Mouse (Mus musculus) spleen, adult 2 months (tissue): Measurements from ENCODE around the gene Tmem79. TPM values are rescaled to one million over a fixed set of nuclear protein-coding genes. Genes with fewer than 3 reads are reported as not detected.

ENCODE experiments used
- DNase-seq, 2 experiments: peaks; one replicate each; pipeline versions ENCODE4 v3.0.0 to v3.0.0-alpha.2; 2012 to 2021; ENCODE audit warnings: low spot score in 2 of 2, low read depth in 1 of 2
- H3K27ac ChIP-seq: fragments of 200-500 bp; 2 replicates; pipeline ENCODE4 v1.5.1; 2012; ENCODE audit warnings: low read length, inconsistent platforms; ENCODE audit not compliant: insufficient read depth
- H3K27me3 ChIP-seq: fragments of 200-500 bp; 2 replicates; pipeline ENCODE4 v1.6.1; 2012; ENCODE audit warnings: mild to moderate bottlenecking, moderate library complexity, low read length, inconsistent platforms; ENCODE audit not compliant: control insufficient read depth, insufficient read depth
- H3K36me3 ChIP-seq: fragments of 200-500 bp; 2 replicates; pipeline ENCODE4 v1.6.1; 2012; ENCODE audit warnings: mild to moderate bottlenecking, low read length, inconsistent platforms; ENCODE audit not compliant: control insufficient read depth, insufficient read depth
- H3K4me1 ChIP-seq: fragments of 200-500 bp; 2 replicates; pipeline ENCODE4 v1.6.1; 2011; ENCODE audit warnings: inconsistent platforms; ENCODE audit not compliant: control insufficient read depth, insufficient read depth, insufficient read length
- H3K4me3 ChIP-seq: fragments of 200-500 bp; 2 replicates; pipeline ENCODE4 v1.5.1; 2011; ENCODE audit warnings: mild to moderate bottlenecking, inconsistent platforms; ENCODE audit not compliant: insufficient read depth, insufficient read length; ENCODE audit errors: extremely low read depth
- CTCF ChIP-seq: fragments of 200-500 bp; IDR thresholded peaks from 2 replicates; pipeline ENCODE4 v1.5.1; 2011; ENCODE audit warnings: mild to moderate bottlenecking, inconsistent platforms; ENCODE audit not compliant: insufficient read depth, insufficient read length, insufficient replicate concordance; ENCODE audit errors: extremely low read depth
- POLR2A ChIP-seq: fragments of 200-500 bp; IDR thresholded peaks from 2 replicates; pipeline ENCODE4 v1.6.1; 2011; ENCODE audit warnings: low read depth, low read length, inconsistent platforms
- WGBS: fragments of 180-500 bp; shearing (Covaris S2); methylation state at CpG from one replicate; pipeline ENCODE4 v1.1.7; 2018; 5-methylcytosine and 5-hydroxymethylcytosine counted together
- polyA plus RNA-seq: library from polyadenylated mRNA; depleted of rRNA; stranded (reverse); fragments of >200 nt; gene quantifications from 2 replicates; pipeline ENCODE4 v1.2.3, GENCODE M21; 2012

Tmem79 gene
- polyA plus RNA-seq, 1 experiment, result 1.1 TPM

DNA sequence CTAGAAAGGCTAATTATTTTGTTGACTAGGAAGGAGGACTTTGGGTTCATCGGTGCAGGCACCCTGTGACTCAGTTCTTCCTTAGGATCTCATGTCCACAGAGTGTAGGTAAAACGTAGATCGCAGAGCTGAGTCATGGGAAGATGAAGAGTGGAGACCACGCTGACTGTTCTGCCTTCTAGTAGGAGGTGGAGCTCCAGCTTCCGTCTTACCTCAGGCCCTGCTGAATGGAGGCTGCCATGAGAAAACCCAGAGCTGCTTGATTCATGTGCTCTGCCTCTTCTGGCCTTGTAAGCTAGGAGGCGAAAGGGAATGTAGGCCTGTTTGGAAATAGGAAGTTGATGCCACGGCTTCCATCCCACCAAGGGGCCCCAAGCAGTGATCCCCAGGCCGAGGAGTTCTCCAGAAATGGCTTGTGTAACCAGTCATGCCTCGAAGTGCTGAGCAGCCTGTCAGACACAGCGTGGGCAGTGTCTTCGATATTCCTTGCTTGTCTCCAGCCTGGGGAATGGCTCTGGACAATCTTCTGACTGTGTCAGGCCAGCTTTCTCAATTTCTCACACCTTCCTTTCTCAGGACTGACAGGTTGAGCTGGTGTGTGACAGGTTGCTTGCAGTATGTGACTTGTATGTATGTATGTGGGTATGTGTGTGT is 1.5 kb upstream of the Tmem79 start:
- Histone ChIP-seq H3K4me1 (peaks cover 6% of the 10 kb centered on the region; the same call in 1 of the 2 replicates), H3K27me3 (no peaks in the 10 kb centered on the region), H3K27ac (no peak overlapping the region), H3K36me3 (peaks cover 3% of the 10 kb centered on the region), H3K4me3 (no peak overlapping the region)
- peak in 1 of 2 experiments; percentile 7 for DNase-seq
- 26% methylated on average over 11 of the region's 11 CpGs for WGBS
- TF ChIP-seq CTCF (no peak), POLR2A (no peak)

GRCm38 (mm10) chr3:88335436-88336053 is 403 bp downstream of the Tmem79 start:
- peaks cover 6% of the 10 kb centered on the region; the same call in 1 of the 2 replicates for H3K4me1 ChIP-seq
- WGBS, result under 1% methylated on average over 27 of the region's 27 CpGs
- H3K27ac ChIP-seq, result peak overlapping the region; percentile 89
- H3K4me3 ChIP-seq, result peak overlapping the region; percentile 95
- no peak for TF ChIP-seq POLR2A
- TF ChIP-seq CTCF, result no peak
- H3K27me3 ChIP-seq, result no peaks in the 10 kb centered on the region
- no peaks in the 10 kb centered on the region for H3K36me3 ChIP-seq
- no peak for DNase-seq

DNA sequence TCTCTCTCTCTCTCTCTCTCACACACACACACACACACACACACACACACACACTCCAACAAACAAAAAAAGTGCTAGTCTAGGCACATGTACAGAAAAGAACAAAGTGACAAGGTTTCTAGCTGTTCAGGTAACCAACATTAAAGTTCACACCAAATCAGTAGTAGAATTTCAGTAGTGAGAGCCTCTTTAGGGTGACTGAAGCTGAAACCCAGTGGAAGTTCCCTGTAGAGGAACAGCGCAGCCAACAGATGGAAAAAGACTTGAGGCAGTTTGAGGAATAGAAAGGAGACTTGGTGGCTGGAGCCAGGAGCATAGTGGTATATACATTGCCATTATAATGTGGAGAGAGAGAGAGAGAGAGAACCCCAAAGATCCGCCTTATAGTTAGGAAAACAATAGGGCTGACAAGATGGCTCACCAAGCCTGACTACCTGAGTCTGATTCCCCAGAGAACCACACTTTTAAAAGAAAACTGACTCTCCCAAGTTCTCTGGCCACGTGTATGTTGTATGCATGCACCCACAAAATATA is 979 bp downstream of the Tmem79 start:
- no peaks in the 10 kb centered on the region for H3K36me3 ChIP-seq
- DNase-seq, result no peak
- H3K4me3 ChIP-seq, result no peak overlapping the region; the same call in 1 of the 2 replicates
- H3K27me3 ChIP-seq, result no peaks in the 10 kb centered on the region
- 0 out of 2 replicates have a peak overlapping the region, but pooled peaks have one; percentile 89 for H3K27ac ChIP-seq
- TF ChIP-seq POLR2A, result no peak
- TF ChIP-seq CTCF, result no peak
- peaks cover 6% of the 10 kb centered on the region; the same call in 1 of the 2 replicates for H3K4me1 ChIP-seq
- WGBS, result 20% methylated on average over 3 of the region's 3 CpGs

DNA sequence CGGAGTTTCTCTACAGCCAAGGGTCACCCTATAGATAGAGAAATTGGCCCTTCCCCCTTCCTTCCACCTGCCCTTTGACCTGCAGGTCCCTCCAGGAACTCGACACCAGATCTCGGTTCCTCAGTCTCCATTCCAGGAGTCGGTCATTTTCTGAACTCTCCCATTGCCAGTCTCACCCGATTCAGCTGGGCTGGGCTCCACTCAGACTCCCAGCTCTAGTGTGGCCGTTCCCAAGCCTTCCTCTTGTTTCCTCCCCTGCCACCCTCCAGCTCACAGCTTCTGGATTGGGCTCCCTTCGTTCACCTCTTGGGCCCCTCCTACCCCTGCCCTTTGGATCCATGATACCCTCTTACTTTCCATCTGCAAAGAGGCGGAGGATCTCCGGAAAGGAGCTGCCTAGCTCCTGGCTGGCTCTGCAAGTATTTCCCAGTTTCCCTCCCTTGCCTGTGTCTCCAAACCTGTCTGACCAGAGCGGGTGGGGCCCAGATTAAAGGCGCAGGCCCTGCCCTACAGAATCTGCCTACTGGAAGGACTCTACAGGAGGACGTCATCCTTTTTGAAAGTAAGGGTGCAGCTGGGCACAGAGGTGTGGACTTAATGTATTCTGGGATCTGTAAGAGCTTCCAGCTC is 1.8 kb downstream of the Tmem79 start:
- no peak for DNase-seq
- peaks cover 6% of the 10 kb centered on the region; the same call in 1 of the 2 replicates for H3K4me1 ChIP-seq
- peaks cover 3% of the 10 kb centered on the region; the same call in 1 of the 2 replicates for H3K36me3 ChIP-seq
- no peak overlapping the region for H3K4me3 ChIP-seq
- no peaks in the 10 kb centered on the region for H3K27me3 ChIP-seq
- no peak overlapping the region for H3K27ac ChIP-seq
- no peak for TF ChIP-seq POLR2A
- no peak for TF ChIP-seq CTCF
- WGBS, result 90% methylated on average over 12 of the region's 12 CpGs

GRCm38 (mm10) chr3:88331282-88331681 is 4.7 kb downstream of the Tmem79 start:
- peaks cover 14% of the 10 kb centered on the region for H3K36me3 ChIP-seq
- no peak overlapping the region for H3K27ac ChIP-seq
- H3K4me1 ChIP-seq, result peaks cover 2% of the 10 kb centered on the region; the same call in 1 of the 2 replicates
- H3K27me3 ChIP-seq, result no peaks in the 10 kb centered on the region
- peak; percentile 39 to 53 for DNase-seq
- 1% methylated on average over 2 of the region's 2 CpGs for WGBS
- TF ChIP-seq CTCF (peak; percentile 74; the same call in 1 of the 2 replicates), POLR2A (no peak)
- H3K4me3 ChIP-seq, result no peak overlapping the region

DNA sequence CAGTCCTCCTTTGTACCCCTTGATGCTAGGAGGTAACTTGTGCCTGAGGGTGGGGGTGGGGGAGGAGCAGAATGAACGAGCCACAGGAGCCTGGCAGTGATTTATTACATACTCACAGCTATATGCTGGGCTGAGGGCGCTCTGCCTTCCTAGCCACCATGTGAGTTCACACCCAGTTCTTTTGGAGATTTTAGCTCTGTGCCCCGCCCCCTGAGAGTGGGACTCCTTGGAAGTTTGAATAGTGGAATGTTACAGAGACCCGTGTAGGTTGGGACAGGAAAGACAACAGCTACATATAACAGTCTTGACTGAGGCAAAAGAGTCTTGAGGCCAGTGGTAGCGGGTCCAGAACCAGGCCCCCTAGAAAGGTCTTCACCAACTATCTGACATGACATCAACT is 7.0 kb downstream of the Tmem79 start:
- H3K36me3 ChIP-seq, result peaks cover 14% of the 10 kb centered on the region
- no peak overlapping the region for H3K4me3 ChIP-seq
- no peak for DNase-seq
- H3K27me3 ChIP-seq, result no peaks in the 10 kb centered on the region
- TF ChIP-seq POLR2A (no peak), CTCF (no peak)
- 83% methylated on average over 5 of the region's 5 CpGs for WGBS
- H3K4me1 ChIP-seq, result peaks cover 9% of the 10 kb centered on the region; the same call in 1 of the 2 replicates
- H3K27ac ChIP-seq, result no peak overlapping the region

- H3K27me3 ChIP-seq, result no peaks in the 10 kb centered on the region
- peaks cover 37% of the 10 kb centered on the region for H3K36me3 ChIP-seq
- TF ChIP-seq POLR2A, result no peak; the same call in 1 of the 2 replicates
- TF ChIP-seq CTCF, result no peak
Observed at GRCm38 (mm10) chr3:88324951-88325405, 11.0 kb downstream of the Tmem79 start, which contains the start of gene Glmp. Gene Glmp (plus strand): TSS chr3:88325023.

More at GRCm38 (mm10) chr3:88324951-88325405, 11.0 kb downstream of the Tmem79 start, which contains the start of gene Glmp:
- peak within 1 kb of the TSS; percentile 70 for H3K4me3 ChIP-seq
- H3K27ac ChIP-seq, result 0 out of 2 replicates have a peak within 1 kb of the TSS, but pooled peaks have one; percentile 6
- under 1% methylated on average over 10 of the region's 10 CpGs for WGBS
- peaks cover 9% of the 10 kb centered on the region; the same call in 1 of the 2 replicates for H3K4me1 ChIP-seq
- DNase-seq, result peak; percentile 34 to 42
